Mouse (Mus musculus) lung, adult 2 months (tissue): Measurements from ENCODE around the gene 4932415D10Rik. TPM values are rescaled to one million over a fixed set of nuclear protein-coding genes. Genes with fewer than 3 reads are reported as not detected.

Experiments
- DNase-seq: peaks from one replicate; pipeline ENCODE4 v3.0.0; 2022
- H3K4me1 ChIP-seq: fragments of 200-500 bp; 2 replicates; pipeline ENCODE4 v1.6.1; 2011; ENCODE audit warnings: low read length; ENCODE audit not compliant: control insufficient read depth, insufficient read depth
- H3K4me3 ChIP-seq: fragments of 200-500 bp; replicated peaks from 2 replicates; pipeline ENCODE3; 2011; ENCODE audit warnings: low read depth, mild to moderate bottlenecking, control low read depth, low read length; ENCODE audit errors: extremely low read depth
- CTCF ChIP-seq: fragments of 200-500 bp; IDR thresholded peaks from 2 replicates; pipeline ENCODE4 v1.5.1; 2011; ENCODE audit warnings: mild to moderate bottlenecking, low read length, control low read depth; ENCODE audit not compliant: insufficient read depth
- POLR2A ChIP-seq: fragments of 200-500 bp; IDR thresholded peaks from 2 replicates; pipeline ENCODE4 v1.6.1; 2011; ENCODE audit warnings: low read depth, mild to moderate bottlenecking, control low read depth, low read length, borderline replicate concordance; ENCODE audit errors: extremely low read depth
- WGBS: fragments of 180-500 bp; shearing (Covaris S2); methylation state at CpG from one replicate; pipeline ENCODE4 v1.1.7; 2018; 5-methylcytosine and 5-hydroxymethylcytosine counted together
- polyA plus RNA-seq: library from polyadenylated mRNA; depleted of rRNA; stranded (reverse); fragments of >200 nt; gene quantifications from 2 replicates; pipeline ENCODE4 v1.2.3, GENCODE M21; 2012; rRNA removed

Gene 4932415D10Rik
- polyA plus RNA-seq = not detected in 2 replicates

- DNase-seq = no peak
- no peak within 1 kb of the TSS for H3K4me3 ChIP-seq
- H3K4me1 ChIP-seq = no peaks in the 10 kb centered on the region
- TF ChIP-seq CTCF (no peak), POLR2A (no peak)
- WGBS = 92% methylated on average over 1 of the region's 1 CpGs
These were observed at the start of gene 4932415D10Rik for GRCm38 (mm10) chr10:82316482-82316881. Gene 4932415D10Rik (minus strand): TSS chr10:82316582.

- no peak for TF ChIP-seq CTCF
- no peak for TF ChIP-seq POLR2A
- DNase-seq = no peak
- WGBS = 86% methylated on average over 9 of the region's 9 CpGs
- Histone ChIP-seq H3K4me1 (no peaks in the 10 kb centered on the region), H3K4me3 (no peak overlapping the region)
These were observed 45.5 kb upstream of the 4932415D10Rik start for GRCm38 (mm10) chr10:82361911-82362310.

- H3K4me1 ChIP-seq = no peaks in the 10 kb centered on the region
- H3K4me3 ChIP-seq = no peak overlapping the region
- DNase-seq = no peak
- TF ChIP-seq CTCF (no peak), POLR2A (no peak)
- 96% methylated on average over 4 of the region's 4 CpGs for WGBS
These were observed 39.0 kb upstream of the 4932415D10Rik start for GRCm38 (mm10) chr10:82355401-82355800.

GRCm38 (mm10) chr10:82354083-82355010 lies 38.0 kb upstream of the 4932415D10Rik start, which contains the start of gene Gm4924:
Gene Gm4924 (plus strand): TSS chr10:82354255.
- peak within 1 kb of the TSS; percentile 80 for H3K4me3 ChIP-seq
- WGBS = 6% methylated on average over 34 of the region's 34 CpGs
- peak; percentile 76 for DNase-seq
- TF ChIP-seq CTCF (no peak), POLR2A (peak; percentile 59; the same call in 1 of the 2 replicates)
- H3K4me1 ChIP-seq = no peaks in the 10 kb centered on the region

- no peaks in the 10 kb centered on the region for H3K4me1 ChIP-seq
- no peak for TF ChIP-seq CTCF
- TF ChIP-seq POLR2A = no peak
- no peak overlapping the region for H3K4me3 ChIP-seq
- WGBS = 86% methylated on average over 5 of the region's 5 CpGs
- no peak for DNase-seq
These were observed 13.4 kb upstream of the 4932415D10Rik start for GRCm38 (mm10) chr10:82329826-82330225.

GRCm38 (mm10) chr10:82320134-82320533 lies 3.8 kb upstream of the 4932415D10Rik start:
- TF ChIP-seq CTCF = no peak
- TF ChIP-seq POLR2A = no peak
- WGBS = 58% methylated on average over 3 of the region's 3 CpGs
- Histone ChIP-seq H3K4me3 (no peak overlapping the region), H3K4me1 (no peaks in the 10 kb centered on the region)
- no peak for DNase-seq

GRCm38 (mm10) chr10:82296440-82296839 lies 19.9 kb downstream of the 4932415D10Rik start:
- Histone ChIP-seq H3K4me3 (no peak overlapping the region), H3K4me1 (no peaks in the 10 kb centered on the region)
- TF ChIP-seq POLR2A = no peak
- no peak for TF ChIP-seq CTCF
- no peak for DNase-seq
- WGBS = 47% methylated on average over 2 of the region's 2 CpGs

GRCm38 (mm10) chr10:82257331-82257730 lies 59.1 kb downstream of the 4932415D10Rik start:
- Histone ChIP-seq H3K4me1 (no peaks in the 10 kb centered on the region), H3K4me3 (no peak overlapping the region)
- TF ChIP-seq POLR2A = no peak
- DNase-seq = no peak
- WGBS = 88% methylated on average over 2 of the region's 2 CpGs

GRCm38 (mm10) chr10:82245021-82245420 lies 71.4 kb downstream of the 4932415D10Rik start:
- no peak overlapping the region for H3K4me3 ChIP-seq
- TF ChIP-seq POLR2A (no peak), CTCF (no peak)
- H3K4me1 ChIP-seq = peaks cover 3% of the 10 kb centered on the region
- no peak for DNase-seq

GRCm38 (mm10) chr10:82241401-82241788 lies 75.0 kb downstream of the 4932415D10Rik start:
- WGBS = 68% methylated on average over 5 of the region's 5 CpGs
- Histone ChIP-seq H3K4me1 (peaks cover 3% of the 10 kb centered on the region), H3K4me3 (peak overlapping the region; percentile 93)
- no peak for DNase-seq
- no peak for TF ChIP-seq CTCF
- TF ChIP-seq POLR2A = no peak
